Mouse (Mus musculus): Measurements from ENCODE around the gene Lbhd2. TPM values are rescaled to one million over a fixed set of nuclear protein-coding genes. Genes with fewer than 3 reads are reported as not detected.

Gene Lbhd2
- total RNA-seq, 4 experiments from 2014 or later: not detected

DNA sequence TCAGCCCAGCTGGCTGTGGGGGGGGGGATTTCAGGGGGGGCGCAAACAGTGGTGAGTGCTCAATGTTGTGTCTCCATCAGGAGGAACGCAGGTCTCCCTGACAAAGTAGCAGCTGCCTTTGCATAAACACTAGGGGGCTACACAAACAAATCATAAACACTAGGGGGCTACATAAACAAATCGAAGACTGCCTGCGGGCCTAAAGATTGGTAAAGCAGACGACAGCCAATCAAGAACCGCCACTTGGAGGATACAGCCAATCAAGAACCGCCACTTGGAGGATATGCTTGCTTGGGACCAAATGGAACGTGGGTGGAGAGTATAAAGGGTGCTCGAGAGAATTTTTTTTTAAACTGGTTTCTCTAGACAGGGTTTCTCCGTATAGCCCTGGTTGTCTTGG is 1.7 kb upstream of the Lbhd2 start:
- no peak for DNase-seq (ENCODE audit: low spot score in 2 of 2)

GRCm38 (mm10) chr12:111409583-111409982 is 3.0 kb downstream of the Lbhd2 start:
- no peak for DNase-seq (ENCODE audit: low spot score in 2 of 2)

GRCm38 (mm10) chr12:111411631-111412355 is 5.2 kb downstream of the Lbhd2 start:
- DNase-seq (ENCODE audit: low spot score in 2 of 2): no peak

DNA sequence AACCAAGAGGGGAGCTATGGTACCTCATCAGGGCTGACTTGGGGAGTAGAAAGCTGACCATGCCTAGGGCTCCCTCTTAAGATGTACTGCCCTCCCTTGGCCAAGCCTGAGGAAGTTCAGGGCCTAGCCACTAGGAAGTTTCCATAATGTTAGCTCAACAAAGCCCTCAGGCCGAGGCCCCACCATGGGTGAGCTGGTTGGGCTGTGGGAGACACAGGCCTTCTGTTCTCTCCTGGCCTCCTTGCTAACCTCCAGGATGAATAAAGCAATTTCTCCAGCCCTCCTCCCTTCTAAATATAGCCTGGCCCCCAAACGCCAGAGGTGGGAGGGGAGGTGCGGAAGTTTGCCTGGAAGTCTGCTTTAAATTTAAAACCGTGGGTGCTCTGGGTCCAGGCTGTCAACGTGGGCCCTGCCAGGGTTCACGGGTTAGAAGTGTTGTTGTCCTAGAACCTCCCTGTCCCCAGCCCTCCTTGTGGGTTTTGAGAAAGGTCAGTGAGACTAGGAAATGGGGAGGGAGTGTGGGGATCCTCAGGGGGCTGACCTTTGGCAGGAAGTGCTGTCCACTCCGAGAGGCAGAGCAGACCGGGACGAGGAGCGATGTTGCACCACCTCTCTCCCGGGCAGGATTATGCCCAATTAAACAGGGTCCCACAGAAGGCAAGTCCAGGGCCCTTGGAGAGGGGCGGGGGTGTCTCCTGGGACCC is 6.1 kb downstream of the Lbhd2 start:
- DNase-seq (ENCODE audit: low spot score in 2 of 2): no peak

DNA sequence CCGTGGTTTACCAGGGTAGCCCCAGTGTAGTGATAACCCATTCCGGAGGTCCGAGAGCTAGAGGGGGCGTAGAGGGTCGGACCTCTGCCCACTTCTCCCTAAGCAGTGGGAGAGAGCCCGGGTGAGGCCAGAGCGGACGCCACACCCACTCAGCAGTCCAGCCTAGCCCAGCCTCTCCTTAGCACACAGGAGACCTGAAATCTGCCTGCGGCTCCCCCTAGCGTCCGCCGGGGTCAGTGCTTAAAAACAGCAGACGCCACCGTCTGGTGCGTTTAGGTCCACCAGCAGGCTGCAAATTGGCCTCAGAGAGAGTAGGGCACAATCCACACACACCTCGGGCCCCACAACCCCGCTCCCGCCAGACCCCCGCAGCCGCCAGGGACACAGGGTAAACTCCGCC is 6.7 kb downstream of the Lbhd2 start:
- DNase-seq (ENCODE audit: low spot score in 2 of 2): peak; percentile 83 to 87

- no peak for DNase-seq (ENCODE audit: low spot score in 2 of 2)
Observed at GRCm38 (mm10) chr12:111416921-111417779, 10.5 kb downstream of the Lbhd2 start, which contains the start of gene Exoc3l4. Gene Exoc3l4 (plus strand): TSS chr12:111417017.

- no peak for DNase-seq (ENCODE audit: low spot score in 2 of 2)
Observed at GRCm38 (mm10) chr12:111419918-111420317, 13.3 kb downstream of the Lbhd2 start.

- no peak for DNase-seq (ENCODE audit: low spot score in 2 of 2)
Observed at GRCm38 (mm10) chr12:111420946-111421709, 14.5 kb downstream of the Lbhd2 start.

- no peak for DNase-seq (ENCODE audit: low spot score in 2 of 2)
Observed at GRCm38 (mm10) chr12:111422852-111423251, 16.2 kb downstream of the Lbhd2 start.

- DNase-seq (ENCODE audit: low spot score in 2 of 2): no peak
Observed at GRCm38 (mm10) chr12:111423570-111424129, 17.0 kb downstream of the Lbhd2 start.

GRCm38 (mm10) chr12:111424547-111424946 is 17.9 kb downstream of the Lbhd2 start:
- no peak for DNase-seq (ENCODE audit: low spot score in 2 of 2)

DNA sequence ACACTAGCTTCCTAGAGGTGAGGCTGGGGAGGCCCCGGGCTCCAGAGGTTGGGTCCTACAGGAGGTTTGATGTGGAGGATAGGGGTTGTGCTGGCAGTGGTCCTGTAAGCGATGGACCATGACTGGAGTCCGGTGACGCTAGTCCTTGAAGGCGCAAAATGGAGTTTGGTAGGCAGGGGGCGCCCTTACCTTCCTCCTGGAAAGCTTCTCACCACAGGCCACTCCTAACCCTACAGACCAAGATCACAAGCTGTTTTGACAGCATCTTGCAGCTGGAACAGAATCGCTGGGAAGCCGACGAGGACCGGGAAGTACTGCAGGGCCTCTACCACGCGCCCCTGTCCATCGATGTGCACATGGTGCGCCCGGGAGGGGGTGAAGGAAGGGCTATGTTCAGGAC is 18.6 kb downstream of the Lbhd2 start:
- peak; percentile 82 to 87 for DNase-seq (ENCODE audit: low spot score in 2 of 2)

DNA sequence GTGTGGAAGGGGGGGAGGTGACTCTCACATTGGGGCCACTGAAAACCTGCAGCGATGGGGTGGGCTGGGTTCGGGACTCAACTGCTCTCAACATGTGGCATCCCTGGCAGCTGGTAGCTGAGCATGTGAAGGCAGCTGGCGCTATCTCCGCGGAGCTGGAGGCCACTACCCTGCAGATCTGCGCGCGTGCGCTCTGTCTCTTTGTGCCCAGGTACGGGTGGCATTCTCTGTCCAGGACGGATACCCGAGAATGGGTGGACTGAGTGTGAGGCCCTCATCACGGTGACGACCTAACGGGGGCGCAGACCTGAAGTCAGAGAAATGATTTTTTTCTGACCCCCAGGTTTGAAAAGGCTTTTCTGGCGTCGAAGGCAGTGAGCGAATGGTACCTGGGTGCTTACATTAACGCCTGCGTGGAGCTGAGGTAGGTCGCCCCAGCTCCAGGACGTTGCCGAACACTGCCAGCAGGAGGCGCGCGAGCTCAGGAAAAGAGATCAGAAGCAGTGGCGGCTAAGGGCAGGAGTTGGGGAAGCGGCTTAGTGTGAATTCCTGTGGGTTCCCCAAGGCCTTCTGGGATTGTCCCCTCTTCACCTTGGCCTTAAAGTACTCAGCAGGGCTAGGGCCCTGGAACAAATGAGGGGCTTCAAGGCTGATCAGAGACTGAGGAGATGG is 19.3 kb downstream of the Lbhd2 start:
- DNase-seq (ENCODE audit: low spot score in 2 of 2): peak; percentile 88 to 90

DNA sequence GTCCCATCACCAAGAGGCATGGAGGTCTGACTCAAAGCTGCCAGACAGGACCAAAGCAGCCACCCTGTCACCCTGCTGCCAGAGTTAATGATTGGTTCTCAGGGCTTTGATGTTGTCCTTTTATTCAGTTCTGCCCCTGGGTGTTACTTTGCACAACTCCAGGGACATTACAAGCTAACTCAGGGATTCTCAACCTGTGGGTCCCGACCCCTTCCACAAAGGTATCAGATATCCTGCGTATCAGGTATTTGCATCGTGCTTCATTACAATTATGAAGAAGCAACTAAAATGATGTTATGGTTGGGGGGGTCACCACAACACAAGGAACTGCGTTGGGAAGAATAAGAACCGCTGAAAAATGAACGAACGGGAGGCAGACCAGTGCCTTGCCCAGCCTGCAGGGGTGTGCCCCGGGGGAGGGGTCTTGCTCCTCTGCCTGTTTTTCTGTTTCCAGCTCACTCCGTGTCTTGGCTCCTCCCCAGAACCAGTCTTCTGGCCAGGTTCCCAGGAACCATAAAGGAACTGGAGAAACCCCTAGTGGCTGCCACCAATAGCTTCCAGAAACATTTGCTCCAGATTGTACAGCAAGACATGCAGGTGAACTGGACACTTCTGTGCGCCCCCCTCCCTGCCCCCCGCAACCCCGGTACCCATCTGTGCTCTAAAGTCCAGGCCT is 21.0 kb downstream of the Lbhd2 start:
- DNase-seq (ENCODE audit: low spot score in 2 of 2): no peak

- DNase-seq (ENCODE audit: low spot score in 2 of 2): no peak
Observed at GRCm38 (mm10) chr12:111428364-111428763, 21.8 kb downstream of the Lbhd2 start.

- no peak for DNase-seq (ENCODE audit: low spot score in 2 of 2)
Observed at GRCm38 (mm10) chr12:111428961-111429911, 22.6 kb downstream of the Lbhd2 start.

GRCm38 (mm10) chr12:111430049-111430867 is 23.6 kb downstream of the Lbhd2 start:
- peak in 1 of 2 experiments; percentile 54 for DNase-seq (ENCODE audit: low spot score in 2 of 2)
